Mouse (Mus musculus) hindbrain, postnatal 0 days (tissue): ENCODE data around the gene Rgs11. TPM values are rescaled to one million over a fixed set of nuclear protein-coding genes. Genes with fewer than 3 reads are reported as not detected.

Experiments used
- ATAC-seq: fragments of 200-750 bp; cut with Nextera tagmentation; 2 replicates; pipeline ENCODE4 v1.8.0; 2017; ENCODE audit warnings: mild to moderate bottlenecking, moderate TSS enrichment, moderate library complexity
- DNase-seq: peaks from one replicate; pipeline ENCODE4 v3.0.0-alpha.2; 2015; ENCODE audit warnings: low spot score
- H3K27ac ChIP-seq: fragments of 300-500 bp; sonication (generic); 2 replicates; pipeline ENCODE4 v1.5.1; 2014; ENCODE audit warnings: mild to moderate bottlenecking
- H3K27me3 ChIP-seq: fragments of 300-500 bp; sonication (generic); 2 replicates; pipeline ENCODE4 v1.6.1; 2014; ENCODE audit warnings: low read length, mixed read lengths; ENCODE audit not compliant: insufficient read depth
- H3K36me3 ChIP-seq: fragments of 300-500 bp; sonication (generic); 2 replicates; pipeline ENCODE4 v1.6.1; 2014; ENCODE audit warnings: low read length, mixed read lengths; ENCODE audit not compliant: insufficient read depth
- H3K4me1 ChIP-seq: fragments of 300-500 bp; sonication (generic); 2 replicates; pipeline ENCODE4 v1.6.1; 2014; ENCODE audit warnings: antibody characterized with exemption, low read length, mixed read lengths; ENCODE audit not compliant: insufficient read depth
- H3K4me2 ChIP-seq: fragments of 300-500 bp; sonication (generic); 2 replicates; pipeline ENCODE4 v1.6.1; 2014; ENCODE audit warnings: low read depth, mild to moderate bottlenecking, low read length, moderate library complexity, mixed read lengths
- H3K4me3 ChIP-seq: fragments of 300-500 bp; sonication (generic); 2 replicates; pipeline ENCODE4 v1.5.1; 2014; ENCODE audit warnings: low read length
- H3K9ac ChIP-seq: fragments of 300-500 bp; sonication (generic); replicated peaks from 2 replicates; pipeline ENCODE4 v1.6.1; 2014; ENCODE audit warnings: mild to moderate bottlenecking, low read length, moderate library complexity, mixed read lengths
- H3K9me3 ChIP-seq: fragments of 300-500 bp; sonication (generic); 2 replicates; pipeline ENCODE4 v1.6.1; 2016; ENCODE audit warnings: low read length, mixed read lengths
- CTCF ChIP-seq: IDR thresholded peaks from 2 replicates; pipeline ENCODE4 v1.5.1; 2016; ENCODE audit warnings: antibody characterized with exemption, control low read depth, low read depth
- WGBS: fragments of 180-500 bp; shearing (Covaris S2); extraction: QIAGEN DNeasy Blood & Tissue Kit; methylation state at CpG from one replicate; pipeline ENCODE4 v1.1.7; 2014; 5-methylcytosine and 5-hydroxymethylcytosine counted together
- polyA plus RNA-seq: library from polyadenylated mRNA; unstranded; fragments of >200 nt; fragmentation: Nextera tagmentation; extraction: Ambion mirVana; gene quantifications from 2 replicates; pipeline ENCODE4 v1.2.1, GENCODE M21; 2015
- total RNA-seq: library from RNA; depleted of rRNA; stranded (reverse); fragments of >200 nt; gene quantifications from 2 replicates; pipeline ENCODE4 v1.2.3, GENCODE M21; 2014

The Rgs11 gene
- total and polyA plus RNA-seq, 2 experiments from 2014 or later, result 20.5 to 38.5 TPM

GRCm38 (mm10) chr17:26239551-26239950 is 36.8 kb downstream of the Rgs11 start:
- TF ChIP-seq CTCF, result no peak
- Histone ChIP-seq H3K4me3 (no peak overlapping the region), H3K27me3 (no peaks in the 10 kb centered on the region), H3K36me3 (no peaks in the 10 kb centered on the region), H3K4me2 (no peak overlapping the region), H3K9ac (no peak overlapping the region), H3K9me3 (no peaks in the 10 kb centered on the region), H3K4me1 (no peaks in the 10 kb centered on the region), H3K27ac (no peak overlapping the region)
- no peak for ATAC-seq
- no peak for DNase-seq
- 63% methylated on average over 2 of the region's 2 CpGs for WGBS

GRCm38 (mm10) chr17:26240120-26240790 is 37.5 kb downstream of the Rgs11 start:
- no peak overlapping the region for H3K4me2 ChIP-seq
- 88% methylated on average over 6 of the region's 6 CpGs for WGBS
- no peaks in the 10 kb centered on the region for H3K4me1 ChIP-seq
- no peak overlapping the region for H3K27ac ChIP-seq
- DNase-seq (no peak), ATAC-seq (no peak)
- no peaks in the 10 kb centered on the region for H3K36me3 ChIP-seq
- H3K27me3 ChIP-seq, result no peaks in the 10 kb centered on the region
- no peaks in the 10 kb centered on the region for H3K9me3 ChIP-seq
- H3K9ac ChIP-seq, result no peak overlapping the region
- no peak for TF ChIP-seq CTCF
- H3K4me3 ChIP-seq, result no peak overlapping the region

- WGBS, result 87% methylated on average over 6 of the region's 6 CpGs
- no peaks in the 10 kb centered on the region for H3K27me3 ChIP-seq
- DNase-seq, result no peak
Observed at GRCm38 (mm10) chr17:26240990-26241389, 38.2 kb downstream of the Rgs11 start.

GRCm38 (mm10) chr17:26243471-26244100 is 40.8 kb downstream of the Rgs11 start:
- Histone ChIP-seq H3K9ac (peak overlapping the region; percentile 72), H3K9me3 (no peaks in the 10 kb centered on the region), H3K4me2 (peak overlapping the region; percentile 75), H3K4me1 (no peaks in the 10 kb centered on the region), H3K4me3 (peak overlapping the region; percentile 57), H3K36me3 (no peaks in the 10 kb centered on the region), H3K27ac (peak overlapping the region; percentile 74), H3K27me3 (no peaks in the 10 kb centered on the region)
- under 1% methylated on average over 32 of the region's 32 CpGs for WGBS
- peak; percentile 62 for DNase-seq
- TF ChIP-seq CTCF, result peak; percentile 53
- ATAC-seq, result peak; percentile 36

More at GRCm38 (mm10) chr17:26240990-26241389, 38.2 kb downstream of the Rgs11 start:
- H3K27ac ChIP-seq, result no peak overlapping the region
- no peak overlapping the region for H3K9ac ChIP-seq
- H3K4me2 ChIP-seq, result no peak overlapping the region
- H3K4me3 ChIP-seq, result no peak overlapping the region
- no peaks in the 10 kb centered on the region for H3K36me3 ChIP-seq
- H3K4me1 ChIP-seq, result no peaks in the 10 kb centered on the region
- no peaks in the 10 kb centered on the region for H3K9me3 ChIP-seq
- no peak for ATAC-seq
- no peak for TF ChIP-seq CTCF

DNA sequence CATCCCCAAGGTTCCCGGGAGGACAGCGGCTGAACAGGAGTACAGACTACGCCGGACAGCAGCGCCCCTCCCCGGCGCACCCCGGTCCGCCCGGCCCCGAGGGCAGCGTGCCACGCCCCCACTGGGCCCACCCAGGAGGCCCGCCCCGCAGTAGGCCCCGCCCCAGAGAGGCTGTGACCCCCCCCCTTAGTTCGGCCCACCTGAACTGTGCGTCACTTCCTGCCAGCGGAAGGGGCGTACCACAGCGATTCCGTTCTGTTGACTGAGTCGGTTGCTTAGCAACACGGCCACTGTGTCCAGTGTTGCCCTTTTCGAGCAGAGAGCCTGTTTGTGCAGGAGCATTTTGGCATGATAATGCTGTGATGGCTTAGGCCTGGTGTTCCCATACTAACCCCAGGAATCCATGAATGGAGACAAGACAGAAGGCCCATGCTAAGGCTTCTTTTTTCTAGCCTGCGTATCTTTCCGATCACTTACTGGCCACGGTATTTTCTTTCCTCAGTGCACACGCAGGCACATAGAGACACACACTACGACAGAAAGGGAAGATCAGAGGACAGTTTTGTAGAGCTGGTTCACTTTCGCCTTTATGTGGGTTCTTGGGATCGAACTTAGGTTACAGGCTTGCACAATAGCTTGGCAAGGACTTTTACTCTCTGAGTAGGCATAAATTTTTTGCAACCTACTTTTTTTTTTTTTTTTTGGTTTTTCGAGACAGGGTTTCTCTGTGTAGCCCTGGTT is 41.5 kb downstream of the Rgs11 start, which contains the start of gene Fam234a:
Fam234a (minus strand) TSS at position 142 of the 741 bp plus-strand sequence.
- DNase-seq, result peak; percentile 98
- Histone ChIP-seq H3K9ac (peak within 1 kb of the TSS; percentile 72), H3K4me1 (no peaks in the 10 kb centered on the region), H3K27me3 (no peaks in the 10 kb centered on the region), H3K27ac (peak within 1 kb of the TSS; percentile 74), H3K4me2 (peak within 1 kb of the TSS; percentile 75), H3K9me3 (no peaks in the 10 kb centered on the region), H3K4me3 (peak within 1 kb of the TSS; percentile 57), H3K36me3 (no peaks in the 10 kb centered on the region)
- ATAC-seq, result peak; percentile 98
- 6% methylated on average over 33 of the region's 33 CpGs for WGBS
- TF ChIP-seq CTCF, result no peak

- Histone ChIP-seq H3K36me3 (peaks cover 3% of the 10 kb centered on the region; the same call in 1 of the 2 replicates), H3K27ac (peak overlapping the region; percentile 99), H3K27me3 (no peaks in the 10 kb centered on the region), H3K4me3 (peak overlapping the region; percentile 97), H3K4me1 (peaks cover 10% of the 10 kb centered on the region), H3K9ac (peak overlapping the region; percentile 96; the same call in 1 of the 2 replicates), H3K9me3 (no peaks in the 10 kb centered on the region), H3K4me2 (peak overlapping the region; percentile 88)
- ATAC-seq (no peak), DNase-seq (no peak)
- 54% methylated on average over 4 of the region's 4 CpGs for WGBS
- TF ChIP-seq CTCF, result no peak
Observed at GRCm38 (mm10) chr17:26251886-26252538, 49.3 kb downstream of the Rgs11 start.
